ENCODE assay signal across 17 mouse cellular contexts in genomic region chr6:115469666-115470581, GRCm38 (mm10).
A peak's percentile ranks its signal among the peaks of the same experiment; 100 is the strongest.
DNase-seq lines count a peak whose midpoint lies in the region; ATAC-seq and TF ChIP-seq lines count a peak whose summit lies in the region.
"Had no signal": no experiment of that assay in that cellular context is flagged by ENCODE, and none has a peak within 500 bp of the region (broad histone marks: within the 10 kb centered on the region; RNA-seq: fewer than 3 reads in every experiment).

No protein-coding gene starts in this region.

- no peak overlapping the region for H3K4me2 ChIP-seq in kidney, embryonic 15.5 days
- H3K4me2 ChIP-seq: embryonic facial prominence, embryonic 15.5 days; forebrain, embryonic 13.5 days; liver, embryonic 15.5 days; midbrain, embryonic 12.5 days had no signal

- no peak for TF ChIP-seq RAD21 in MEL (IDR thresholded peaks at IDR 0.05; ENCODE audit: low read depth, low read length)

- 39% methylated on average over 3 of the region's 3 CpGs for WGBS in kidney, adult 2 months
- 55% methylated on average over 3 of the region's 3 CpGs for WGBS in kidney, embryonic 15.5 days

- DNase-seq in adrenal gland, postnatal 10 days: peak; percentile 34
- DNase-seq in adrenal gland, postnatal 4 days (ENCODE audit: low spot score in 2 of 2): no peak
- DNase-seq in kidney, adult 2 months: peak; percentile 77
- peak; percentile 33 for DNase-seq in MEL (ENCODE audit: low read depth, low spot score)
- peak; percentile 58 to 64 for DNase-seq in kidney, postnatal 25 days
- no peak for DNase-seq in right cerebral cortex, adult 18-20 months
- DNase-seq in urinary bladder, postnatal 10 days (ENCODE audit: low spot score): no peak
- DNase-seq: cerebellum, adult 11-12 months; heart, postnatal 4 days; thymus, postnatal 14 days had no signal

- H3K4me3 ChIP-seq in kidney, adult 2 months (ENCODE audit: insufficient read depth, low read depth, low read length): no peak overlapping the region
- H3K4me3 ChIP-seq in kidney, embryonic 15.5 days (replicated peaks): no peak overlapping the region
- H3K4me3 ChIP-seq in MEL (ENCODE audit: control insufficient read depth in 1 of 2, insufficient read depth in 1 of 2, low read depth in 2 of 2, low read length in 2 of 2): no peak overlapping the region
- H3K4me3 ChIP-seq: embryonic facial prominence, embryonic 15.5 days; forebrain, embryonic 13.5 days; heart, embryonic 10.5 days; liver, embryonic 15.5 days; midbrain, embryonic 12.5 days had no signal

- no peak for TF ChIP-seq CTCF in kidney, adult 2 months (conservative IDR thresholded peaks at IDR 0.05; ENCODE audit: insufficient read depth, insufficient read length, low read depth, low read length)
- TF ChIP-seq CTCF in MEL (IDR thresholded peaks at IDR 0.05 in 2 of 3, conservative IDR thresholded peaks at IDR 0.05 in 1 of 3; ENCODE audit: control insufficient read depth in 1 of 3, insufficient read depth in 1 of 3, low read depth in 2 of 3, low read length in 3 of 3, poor library complexity in 1 of 3, severe bottlenecking in 1 of 3): no peak

- TF ChIP-seq POLR2A in kidney, adult 2 months (IDR thresholded peaks at IDR 0.05; ENCODE audit: low read depth, low read length): no peak
- TF ChIP-seq POLR2A in MEL (IDR thresholded peaks at IDR 0.05; ENCODE audit: control insufficient read depth in 1 of 2, insufficient read depth in 1 of 2, low read depth in 1 of 2, low read length in 2 of 2, poor library complexity in 1 of 2): no peak

- peaks cover 5% of the 10 kb centered on the region; the same call in 1 of the 2 replicates for H3K4me1 ChIP-seq in kidney, adult 2 months (ENCODE audit: control insufficient read depth, insufficient read depth, low read length)
- 0 out of 2 replicates have a peak, but pooled peaks cover 4% of the 10 kb centered on the region for H3K4me1 ChIP-seq in kidney, embryonic 15.5 days
- H3K4me1 ChIP-seq in MEL (ENCODE audit: control insufficient read depth in 1 of 2, insufficient read depth in 2 of 2, low read length in 2 of 2): peaks cover 0 to 5% of the 10 kb centered on the region in 2 experiments; a peak in 2 of 4 replicates
- H3K4me1 ChIP-seq: embryonic facial prominence, embryonic 15.5 days; heart, embryonic 10.5 days had no signal

- H3K9me3 ChIP-seq in kidney, embryonic 15.5 days (replicated peaks): no peaks in the 10 kb centered on the region
- no peaks in the 10 kb centered on the region for H3K9me3 ChIP-seq in MEL (replicated peaks; ENCODE audit: insufficient read depth, low read length)
- H3K9me3 ChIP-seq: embryonic facial prominence, embryonic 15.5 days; forebrain, embryonic 13.5 days; heart, embryonic 10.5 days; liver, embryonic 15.5 days; midbrain, embryonic 12.5 days had no signal

- no peak overlapping the region for H3K9ac ChIP-seq in kidney, embryonic 15.5 days
- no peak overlapping the region for H3K9ac ChIP-seq in MEL (ENCODE audit: control insufficient read depth, low read depth, low read length, poor library complexity, severe bottlenecking)
- H3K9ac ChIP-seq: embryonic facial prominence, embryonic 15.5 days; forebrain, embryonic 13.5 days; liver, embryonic 15.5 days; midbrain, embryonic 12.5 days had no signal

- no peak for ATAC-seq in kidney, embryonic 15.5 days (replicated peaks; ENCODE audit: low FRiP score)
- ATAC-seq: forebrain, embryonic 13.5 days; inflammation-experienced regulatory T-cells, adult 6 months had no signal

- no peak for TF ChIP-seq EP300 in MEL (IDR thresholded peaks at IDR 0.05; ENCODE audit: low read depth in 1 of 2, low read length in 2 of 2)

- no peaks in the 10 kb centered on the region for H3K27me3 ChIP-seq in kidney, adult 2 months (replicated peaks; ENCODE audit: control insufficient read depth, insufficient read depth, low read length)
- H3K27me3 ChIP-seq in kidney, embryonic 15.5 days: no peaks in the 10 kb centered on the region
- no peaks in the 10 kb centered on the region for H3K27me3 ChIP-seq in MEL (ENCODE audit: control insufficient read depth in 1 of 2, insufficient read depth in 2 of 2, low read length in 2 of 2)
- H3K27me3 ChIP-seq: embryonic facial prominence, embryonic 15.5 days; forebrain, embryonic 13.5 days; liver, embryonic 15.5 days had no signal

- no peaks in the 10 kb centered on the region for H3K36me3 ChIP-seq in kidney, adult 2 months (ENCODE audit: control insufficient read depth, insufficient read depth, low read length)
- no peaks in the 10 kb centered on the region for H3K36me3 ChIP-seq in kidney, embryonic 15.5 days
- H3K36me3 ChIP-seq in MEL (ENCODE audit: control insufficient read depth in 1 of 2, insufficient read depth in 2 of 2, low read length in 2 of 2): peaks cover 0 to 4% of the 10 kb centered on the region in 2 experiments; a peak in 2 of 4 replicates
- H3K36me3 ChIP-seq: embryonic facial prominence, embryonic 15.5 days; heart, embryonic 10.5 days; liver, embryonic 15.5 days; midbrain, embryonic 12.5 days had no signal

- peak overlapping the region; percentile 64; the same call in 1 of the 2 replicates for H3K27ac ChIP-seq in kidney, adult 2 months (ENCODE audit: insufficient read depth, low read depth, low read length)
- no peak overlapping the region for H3K27ac ChIP-seq in kidney, embryonic 15.5 days
- no peak overlapping the region for H3K27ac ChIP-seq in MEL (ENCODE audit: control insufficient read depth, low read depth, low read length)
- H3K27ac ChIP-seq: embryonic facial prominence, embryonic 15.5 days; forebrain, embryonic 13.5 days; heart, embryonic 10.5 days; liver, embryonic 15.5 days; midbrain, embryonic 12.5 days had no signal

- no peaks in the 10 kb centered on the region for H3K79me2 ChIP-seq in MEL (ENCODE audit: control insufficient read depth, insufficient read depth, low read length, poor library complexity)

TF ChIP-seq in MEL, 35 proteins besides CTCF, POLR2A, EP300 and RAD21:
- TF ChIP-seq GATA1 (IDR thresholded peaks at IDR 0.05; ENCODE audit: low read depth, low read length): no peak
- no peak for TF ChIP-seq E2F4 (IDR thresholded peaks at IDR 0.05; ENCODE audit: borderline replicate concordance, low read depth, low read length)
- TF ChIP-seq MYB (IDR thresholded peaks at IDR 0.05; ENCODE audit: low read depth, low read length): no peak
- 0 out of 2 replicates have a peak, but pooled peaks have one; percentile 10 for TF ChIP-seq USF1 (IDR thresholded peaks at IDR 0.05; ENCODE audit: low read depth, low read length)

Comparison
In these comparisons a context has a peak if more than half of its experiments do, and no peak if none do; other contexts are left out.
1. DNase-seq: peak in adrenal gland, postnatal 10 days (single experiment), kidney, adult 2 months (single experiment), MEL (single experiment) and kidney, postnatal 25 days (2 of 2); none in adrenal gland, postnatal 4 days (0 of 2), right cerebral cortex, adult 18-20 months (single experiment) and urinary bladder, postnatal 10 days (single experiment).